Mouse (Mus musculus): ENCODE measurements around the gene Cxcr5.

DNA sequence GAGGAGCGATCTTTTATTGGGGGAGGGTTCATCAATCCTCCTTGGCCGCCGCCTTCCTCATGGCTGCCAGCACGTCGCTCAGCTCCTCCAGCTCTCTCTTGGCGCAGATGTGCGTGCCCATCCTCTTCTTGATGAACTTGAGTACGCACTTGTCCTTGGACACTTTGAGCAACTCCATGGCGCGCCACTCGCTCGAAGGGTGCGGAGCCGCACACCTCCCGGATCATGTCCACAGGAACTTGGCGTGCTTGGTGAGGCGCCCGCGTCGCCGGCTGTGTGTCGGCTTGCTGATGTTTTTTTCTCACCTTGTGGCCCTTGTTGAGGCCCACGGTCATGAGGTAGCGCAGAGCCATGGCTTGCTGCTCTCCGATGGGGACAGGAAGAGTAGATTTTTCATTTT, 48.7 kb upstream of the Cxcr5 start:
- TF ChIP-seq CTCF (IDR thresholded peaks at IDR 0.05; ENCODE audit: low read depth), result no peak
- no peak for TF ChIP-seq EP300 (optimal IDR thresholded peaks at IDR 0.05)
